Mouse (Mus musculus) neural tube, embryonic 13.5 days (tissue): ENCODE measurements around the gene Napb. TPM values are rescaled to one million over a fixed set of nuclear protein-coding genes. Genes with fewer than 3 reads are reported as not detected.

ENCODE experiments used
- polyA plus RNA-seq: library from polyadenylated mRNA; unstranded; fragments of >200 nt; fragmentation: Nextera tagmentation; extraction: Ambion mirVana; gene quantifications from 2 replicates; pipeline ENCODE4 v1.2.1, GENCODE M21; 2015

Napb gene
- polyA plus RNA-seq, 1 experiment from 2014 or later, result 50.0 TPM

Other genes with a start within 250 kb of the Napb start
- 49.2 and 56.4 TPM in 2 replicates for gene Nxt1, start 59.9 kb downstream of the Napb start, polyA plus RNA-seq
- 14.6 and 18.2 TPM in 2 replicates for gene Gzf1, start 51.4 kb downstream of the Napb start, polyA plus RNA-seq
- gene Cstl1, start 17.9 kb upstream of the Napb start, polyA plus RNA-seq, result not detected in 2 replicates
- not detected in 2 replicates for gene Cst11, start 39.0 kb upstream of the Napb start, polyA plus RNA-seq
- gene 8030411F24Rik, start 49.5 kb upstream of the Napb start, polyA plus RNA-seq, result not detected in 2 replicates
- gene Cst12, start 56.9 kb upstream of the Napb start, polyA plus RNA-seq, result not detected in 2 replicates
- gene Cst8, start 66.3 kb upstream of the Napb start, polyA plus RNA-seq, result not detected in 2 replicates
- gene Cst13, start 87.6 kb upstream of the Napb start, polyA plus RNA-seq, result not detected in 2 replicates
- gene Cst9, start 102.7 kb upstream of the Napb start, polyA plus RNA-seq, result not detected in 2 replicates
- not detected in 2 replicates for gene 9230104L09Rik, start 132.6 kb upstream of the Napb start, polyA plus RNA-seq
- gene Cst3, start 143.2 kb upstream of the Napb start, polyA plus RNA-seq, result 512 and 524 TPM in 2 replicates